ENCODE assay signal across 8 mouse cellular contexts in genomic region chr5:31192045-31192938, GRCm38 (mm10). TPM values are rescaled to one million over a fixed set of nuclear protein-coding genes. Genes with fewer than 3 reads are reported as not detected.
DNase-seq lines count a peak whose midpoint lies in the region; ATAC-seq and TF ChIP-seq lines count a peak whose summit lies in the region.

No protein-coding gene starts in this region.

- peak overlapping the region; percentile 88 for H3K27ac ChIP-seq in kidney, adult 2 months (ENCODE audit: insufficient read depth, low read depth, low read length)
- peak overlapping the region; percentile 74 for H3K27ac ChIP-seq in forebrain, postnatal 0 days (ENCODE audit: low read depth, low read length)
- H3K27ac ChIP-seq in limb, embryonic 14.5 days (replicated peaks; ENCODE audit: low read depth, low read length): peak overlapping the region; percentile 53
- peak overlapping the region; percentile 89 for H3K27ac ChIP-seq in neural tube, embryonic 15.5 days (replicated peaks)

- peaks cover 7% of the 10 kb centered on the region for H3K4me1 ChIP-seq in kidney, adult 2 months (ENCODE audit: control insufficient read depth, insufficient read depth, low read length)
- peaks cover 10% of the 10 kb centered on the region for H3K4me1 ChIP-seq in forebrain, postnatal 0 days (ENCODE audit: insufficient read depth)
- peaks cover 16% of the 10 kb centered on the region for H3K4me1 ChIP-seq in limb, embryonic 14.5 days (ENCODE audit: control insufficient read depth, insufficient read depth, low read length)
- peaks cover 24% of the 10 kb centered on the region for H3K4me1 ChIP-seq in neural tube, embryonic 15.5 days

- WGBS in kidney, adult 2 months: 11% methylated on average over 42 of the region's 42 CpGs
- 15% methylated on average over 42 of the region's 42 CpGs for WGBS in forebrain, postnatal 0 days
- WGBS in limb, embryonic 14.5 days: 15% methylated on average over 37 of the region's 42 CpGs
- 15% methylated on average over 42 of the region's 42 CpGs for WGBS in neural tube, embryonic 15.5 days

- TF ChIP-seq CTCF in kidney, adult 2 months (conservative IDR thresholded peaks at IDR 0.05; ENCODE audit: insufficient read depth, insufficient read length, low read depth, low read length): no peak
- no peak for TF ChIP-seq CTCF in forebrain, postnatal 0 days (IDR thresholded peaks at IDR 0.05; ENCODE audit: low read depth)

- TF ChIP-seq POLR2A in kidney, adult 2 months (IDR thresholded peaks at IDR 0.05; ENCODE audit: low read depth, low read length): no peak
- 0 out of 2 replicates have a peak, but pooled peaks have one; percentile 41 for TF ChIP-seq POLR2A in limb, embryonic 14.5 days (IDR thresholded peaks at IDR 0.05; ENCODE audit: borderline replicate concordance, extremely low read depth, insufficient read depth, insufficient read length)

- H3K9me3 ChIP-seq in forebrain, postnatal 0 days (ENCODE audit: low read length): no peaks in the 10 kb centered on the region
- no peaks in the 10 kb centered on the region for H3K9me3 ChIP-seq in limb, embryonic 14.5 days (ENCODE audit: control insufficient read depth, low read length)
- no peaks in the 10 kb centered on the region for H3K9me3 ChIP-seq in neural tube, embryonic 15.5 days (replicated peaks)

- H3K9ac ChIP-seq in forebrain, postnatal 0 days: peak overlapping the region; percentile 89
- peak overlapping the region; percentile 92 for H3K9ac ChIP-seq in limb, embryonic 14.5 days (ENCODE audit: low read depth, low read length, severe bottlenecking)
- peak overlapping the region; percentile 83 for H3K9ac ChIP-seq in neural tube, embryonic 15.5 days (replicated peaks)

- ATAC-seq in forebrain, postnatal 0 days: peak; percentile 50
- peak; percentile 27; the same call in 1 of the 2 replicates for ATAC-seq in limb, embryonic 14.5 days (ENCODE audit: low FRiP score, low read depth)
- ATAC-seq in neural tube, embryonic 15.5 days (ENCODE audit: low FRiP score): peak; percentile 58

- no peak for DNase-seq in kidney, adult 2 months
- no peak for DNase-seq in kidney, postnatal 14 days
- peak; percentile 85 to 86 for DNase-seq in adrenal gland, postnatal 36 days
- no peak for DNase-seq in forebrain, postnatal 0 days
- no peak for DNase-seq in limb, embryonic 14.5 days (ENCODE audit: low spot score)
- DNase-seq in right cerebral cortex, postnatal 14 days: no peak
- no peak for DNase-seq in T-cell, adult 2 months (ENCODE audit: low spot score)

- H3K27me3 ChIP-seq in kidney, adult 2 months (replicated peaks; ENCODE audit: control insufficient read depth, insufficient read depth, low read length): no peaks in the 10 kb centered on the region
- H3K27me3 ChIP-seq in forebrain, postnatal 0 days (ENCODE audit: insufficient read depth, low read length): no peaks in the 10 kb centered on the region
- H3K27me3 ChIP-seq in limb, embryonic 14.5 days (ENCODE audit: control insufficient read depth, insufficient read depth, low read length): no peaks in the 10 kb centered on the region
- H3K27me3 ChIP-seq in neural tube, embryonic 15.5 days (replicated peaks): no peaks in the 10 kb centered on the region

- peak overlapping the region; percentile 83 for H3K4me3 ChIP-seq in kidney, adult 2 months (ENCODE audit: insufficient read depth, low read depth, low read length)
- peak overlapping the region; percentile 86 for H3K4me3 ChIP-seq in forebrain, postnatal 0 days (ENCODE audit: low read depth, low read length)
- peak overlapping the region; percentile 91 for H3K4me3 ChIP-seq in limb, embryonic 14.5 days (replicated peaks; ENCODE audit: low read length)
- H3K4me3 ChIP-seq in neural tube, embryonic 15.5 days (replicated peaks): peak overlapping the region; percentile 86

- H3K36me3 ChIP-seq in kidney, adult 2 months (ENCODE audit: control insufficient read depth, insufficient read depth, low read length): peaks cover 7% of the 10 kb centered on the region
- H3K36me3 ChIP-seq in forebrain, postnatal 0 days (ENCODE audit: insufficient read depth): peaks cover 60% of the 10 kb centered on the region
- peaks cover 70% of the 10 kb centered on the region for H3K36me3 ChIP-seq in limb, embryonic 14.5 days (ENCODE audit: control insufficient read depth, insufficient read depth, low read length)
- H3K36me3 ChIP-seq in neural tube, embryonic 15.5 days: peaks cover 61% of the 10 kb centered on the region

- peak overlapping the region; percentile 86 for H3K4me2 ChIP-seq in forebrain, postnatal 0 days (ENCODE audit: low read depth)
- H3K4me2 ChIP-seq in limb, embryonic 14.5 days (replicated peaks; ENCODE audit: low read depth, low read length, severe bottlenecking): peak overlapping the region; percentile 75
- H3K4me2 ChIP-seq in neural tube, embryonic 15.5 days: peak overlapping the region; percentile 88

RNA-seq across cellular contexts. Expression of gene Snx17, which starts 0.7 kb away (rescaled TPM):
- polyA plus RNA-seq in kidney, adult 2 months (2012; rRNA removed): 94.1 and 95.5 TPM in 2 replicates
- 100 to 1,000 TPM; 106 to 110 TPM for total RNA-seq in adrenal gland, postnatal 36 days (2021)
- 91.6 and 104 TPM in 2 replicates for total RNA-seq in forebrain, postnatal 0 days (2014; rRNA removed)
- polyA plus RNA-seq in forebrain, postnatal 0 days (2015; fragmentation: Nextera tagmentation; extraction: Ambion mirVana): 96.9 and 108 TPM in 2 replicates
- 108 and 120 TPM in 2 replicates for polyA plus RNA-seq in limb, embryonic 14.5 days (2012; rRNA removed)
- 139 and 144 TPM in 2 replicates for polyA plus RNA-seq in limb, embryonic 14.5 days (2014; fragmentation: Nextera tagmentation; extraction: Ambion mirVana)
- 111 and 120 TPM in 2 replicates for polyA plus RNA-seq in neural tube, embryonic 15.5 days (2015; fragmentation: Nextera tagmentation; extraction: Ambion mirVana)

RNA-seq across cellular contexts. Expression of gene Eif2b4, which starts 0.9 kb away (rescaled TPM):
- polyA plus RNA-seq in kidney, adult 2 months (2012; rRNA removed): 54.1 and 61.0 TPM in 2 replicates
- total RNA-seq in adrenal gland, postnatal 36 days (2021): 10 to 100 TPM; 43.2 to 60.5 TPM
- 45.3 and 70.8 TPM in 2 replicates for total RNA-seq in forebrain, postnatal 0 days (2014; rRNA removed)
- polyA plus RNA-seq in forebrain, postnatal 0 days (2015; fragmentation: Nextera tagmentation; extraction: Ambion mirVana): 76.6 and 95.3 TPM in 2 replicates
- polyA plus RNA-seq in limb, embryonic 14.5 days (2012; rRNA removed): 46.9 and 49.3 TPM in 2 replicates
- 67.5 and 68.5 TPM in 2 replicates for polyA plus RNA-seq in limb, embryonic 14.5 days (2014; fragmentation: Nextera tagmentation; extraction: Ambion mirVana)
- polyA plus RNA-seq in neural tube, embryonic 15.5 days (2015; fragmentation: Nextera tagmentation; extraction: Ambion mirVana): 86.8 and 90.4 TPM in 2 replicates

RNA-seq across cellular contexts. Expression of gene Zfp513, which starts 9.8 kb away (rescaled TPM):
- 22.9 and 29.8 TPM in 2 replicates for polyA plus RNA-seq in kidney, adult 2 months (2012; rRNA removed)
- 10 to 100 TPM; 28.1 to 34.1 TPM for total RNA-seq in adrenal gland, postnatal 36 days (2021)
- 6.7 and 10.9 TPM in 2 replicates for total RNA-seq in forebrain, postnatal 0 days (2014; rRNA removed)
- polyA plus RNA-seq in forebrain, postnatal 0 days (2015; fragmentation: Nextera tagmentation; extraction: Ambion mirVana): 10.8 and 11.8 TPM in 2 replicates
- polyA plus RNA-seq in limb, embryonic 14.5 days (2012; rRNA removed): 58.8 and 77.1 TPM in 2 replicates
- 6.8 and 8.0 TPM in 2 replicates for polyA plus RNA-seq in limb, embryonic 14.5 days (2014; fragmentation: Nextera tagmentation; extraction: Ambion mirVana)
- 14.2 and 14.9 TPM in 2 replicates for polyA plus RNA-seq in neural tube, embryonic 15.5 days (2015; fragmentation: Nextera tagmentation; extraction: Ambion mirVana)

RNA-seq across cellular contexts. Expression of gene Gtf3c2, which starts 12.3 kb away (rescaled TPM):
- 47.8 and 49.2 TPM in 2 replicates for polyA plus RNA-seq in kidney, adult 2 months (2012; rRNA removed)
- total RNA-seq in adrenal gland, postnatal 36 days (2021): 10 to 100 TPM; 53.8 to 64.0 TPM
- total RNA-seq in forebrain, postnatal 0 days (2014; rRNA removed): 36.8 and 49.8 TPM in 2 replicates
- polyA plus RNA-seq in forebrain, postnatal 0 days (2015; fragmentation: Nextera tagmentation; extraction: Ambion mirVana): 36.2 and 52.9 TPM in 2 replicates
- polyA plus RNA-seq in limb, embryonic 14.5 days (2012; rRNA removed): 130 and 143 TPM in 2 replicates
- polyA plus RNA-seq in limb, embryonic 14.5 days (2014; fragmentation: Nextera tagmentation; extraction: Ambion mirVana): 47.1 and 66.2 TPM in 2 replicates
- polyA plus RNA-seq in neural tube, embryonic 15.5 days (2015; fragmentation: Nextera tagmentation; extraction: Ambion mirVana): 54.0 and 61.9 TPM in 2 replicates

RNA-seq across cellular contexts. Expression of gene Gm29609, which starts 12.6 kb away (rescaled TPM):
- polyA plus RNA-seq in kidney, adult 2 months (2012; rRNA removed): 1.6 and 2.1 TPM in 2 replicates
- under 1 TPM; 0.60 to 0.79 TPM for total RNA-seq in adrenal gland, postnatal 36 days (2021)
- 6.4 and 9.3 TPM in 2 replicates for total RNA-seq in forebrain, postnatal 0 days (2014; rRNA removed)
- 1.4 and 2.1 TPM in 2 replicates for polyA plus RNA-seq in forebrain, postnatal 0 days (2015; fragmentation: Nextera tagmentation; extraction: Ambion mirVana)
- 3.9 and 4.3 TPM in 2 replicates for polyA plus RNA-seq in limb, embryonic 14.5 days (2012; rRNA removed)
- polyA plus RNA-seq in limb, embryonic 14.5 days (2014; fragmentation: Nextera tagmentation; extraction: Ambion mirVana): 0.70 and 0.96 TPM in 2 replicates
- 1.5 and 1.9 TPM in 2 replicates for polyA plus RNA-seq in neural tube, embryonic 15.5 days (2015; fragmentation: Nextera tagmentation; extraction: Ambion mirVana)

Comparison
In these comparisons a context has a peak if more than half of its experiments do, and no peak if none do; other contexts are left out.
1. DNase-seq: peak in adrenal gland, postnatal 36 days (2 of 2); none in kidney, adult 2 months (single experiment), kidney, postnatal 14 days (single experiment), forebrain, postnatal 0 days (single experiment), limb, embryonic 14.5 days (single experiment), right cerebral cortex, postnatal 14 days (single experiment) and T-cell, adult 2 months (single experiment).
2. Peak in every context shown above with its lines, with median percentiles within 50 percentile points of each other: H3K27ac ChIP-seq, H3K4me3 ChIP-seq, ATAC-seq, H3K4me2 ChIP-seq and H3K9ac ChIP-seq.